Mouse (Mus musculus) heart, postnatal 36 days (tissue): ENCODE measurements around the gene Traf5. TPM values are rescaled to one million over a fixed set of nuclear protein-coding genes. Genes with fewer than 3 reads are reported as not detected.

ENCODE experiments used
- microRNA-seq, 2 experiments: library from miRNA; unstranded; fragments of <30 nt; microRNA quantifications; one replicate each; pipeline ENCODE4 v1.2.0; 2021; ENCODE audit warnings: borderline number of aligned reads in 2 of 2
- total RNA-seq, 2 experiments: library from RNA; stranded (reverse); gene quantifications; 2 replicates each; pipeline ENCODE4 v1.2.3; 2021

The Traf5 gene
- total RNA-seq, 2 experiments from 2014 or later, result 5.2 to 6.8 TPM

Small RNAs within 50 kb of the gene (microRNA-seq; reads per million reads assigned to microRNA genes)
- gene Mir3473c, result 0.67 to 0.72 reads per million in 2 experiments

Other genes starting within 250 kb of the Traf5 start
- gene Slc30a1, start 185.8 kb downstream of the Traf5 start, total RNA-seq, result 10 to 100 TPM; 19.7 to 27.2 TPM
- gene Rd3, start 115.2 kb downstream of the Traf5 start, total RNA-seq, result under 1 TPM; 0.16 to 0.53 TPM
- 10 to 100 TPM; 36.8 to 42.6 TPM for gene Rcor3, start 45.5 kb upstream of the Traf5 start, total RNA-seq
- under 1 TPM; 0.11 TPM for gene Kcnh1, start 98.2 kb upstream of the Traf5 start, total RNA-seq